10 mouse cellular contexts compared by ENCODE assay signal in the genomic region with DNA sequence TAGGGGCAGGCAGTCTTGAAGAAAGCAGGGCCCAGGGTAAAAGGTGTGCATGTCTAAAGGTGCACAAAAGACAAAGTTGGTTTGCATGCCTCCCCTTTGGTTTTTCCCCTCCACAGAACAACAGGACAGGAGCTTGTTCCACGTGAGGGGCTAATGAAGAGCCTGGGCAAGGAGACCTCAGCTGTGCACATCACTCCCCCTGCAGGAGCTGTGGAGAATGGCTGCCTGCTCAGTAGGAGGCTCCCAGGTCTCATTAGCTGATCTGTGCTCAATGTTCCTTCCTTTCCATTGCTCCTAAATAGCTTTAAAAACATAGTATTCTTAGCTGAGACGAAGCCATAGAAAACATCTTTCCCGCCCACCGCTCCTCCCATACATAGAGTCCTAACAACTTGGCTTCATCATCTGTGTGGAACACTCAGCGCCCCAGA. TPM values are rescaled to one million over a fixed set of nuclear protein-coding genes. Genes with fewer than 3 reads are reported as not detected.
DNase-seq lines count a peak whose midpoint lies in the region; ATAC-seq and TF ChIP-seq lines count a peak whose summit lies in the region.
"Had no signal": no experiment of that assay in that cellular context is flagged by ENCODE, and none has a peak within 500 bp of the region (broad histone marks: within the 10 kb centered on the region; RNA-seq: fewer than 3 reads in every experiment).

No protein-coding gene starts in this region.

- TF ChIP-seq POLR2A in liver, adult 2 months (IDR thresholded peaks at IDR 0.05; ENCODE audit: extremely low read depth, insufficient read depth, low read length): no peak

- DNase-seq in liver, adult 2 months (ENCODE audit: extremely low read depth, low read depth, low spot score): peak; percentile 36
- DNase-seq in liver, embryonic 11.5 days (ENCODE audit: low spot score): no peak
- peak; percentile 56 for DNase-seq in NIH3T3 (ENCODE audit: low read depth)
- DNase-seq in cerebellum, postnatal 10 days: peak; percentile 68 to 69
- DNase-seq in heart, postnatal 4 days: peak; percentile 73
- DNase-seq in left cerebral cortex, postnatal 4 days: peak; percentile 55
- DNase-seq in right cerebral cortex, adult 2 months (ENCODE audit: low spot score in 2 of 2): peak; percentile 72 to 73

- no peaks in the 10 kb centered on the region for H3K36me3 ChIP-seq in liver, adult 2 months (ENCODE audit: control insufficient read depth, insufficient read depth, low read length)
- H3K36me3 ChIP-seq in liver, embryonic 11.5 days (ENCODE audit: control insufficient read depth, insufficient read depth, low read length): no peaks in the 10 kb centered on the region
- peaks cover 18% of the 10 kb centered on the region; the same call in 1 of the 2 replicates for H3K36me3 ChIP-seq in forebrain, embryonic 15.5 days
- H3K36me3 ChIP-seq: stomach, embryonic 15.5 days had no signal

- H3K9me3 ChIP-seq in liver, embryonic 11.5 days (ENCODE audit: control insufficient read depth, low read length): no peaks in the 10 kb centered on the region
- H3K9me3 ChIP-seq in forebrain, embryonic 15.5 days: no peaks in the 10 kb centered on the region
- H3K9me3 ChIP-seq: embryonic facial prominence, embryonic 12.5 days; stomach, embryonic 15.5 days had no signal

- TF ChIP-seq CTCF in liver, adult 2 months (IDR thresholded peaks at IDR 0.05; ENCODE audit: low read depth, low read length): peak; percentile 94

- H3K27me3 ChIP-seq in liver, adult 2 months (ENCODE audit: control insufficient read depth, insufficient read depth, low read length): no peaks in the 10 kb centered on the region
- no peaks in the 10 kb centered on the region for H3K27me3 ChIP-seq in liver, embryonic 11.5 days (replicated peaks; ENCODE audit: control insufficient read depth, insufficient read depth, low read length)
- H3K27me3 ChIP-seq in forebrain, embryonic 15.5 days: no peaks in the 10 kb centered on the region
- H3K27me3 ChIP-seq: embryonic facial prominence, embryonic 12.5 days; stomach, embryonic 15.5 days had no signal

- no peak overlapping the region for H3K4me2 ChIP-seq in liver, embryonic 11.5 days
- H3K4me2 ChIP-seq in forebrain, embryonic 15.5 days (replicated peaks): no peak overlapping the region
- H3K4me2 ChIP-seq: embryonic facial prominence, embryonic 12.5 days; stomach, embryonic 15.5 days had no signal

- no peak overlapping the region for H3K4me3 ChIP-seq in liver, adult 2 months (ENCODE audit: insufficient read depth, low read depth, low read length)
- no peak overlapping the region for H3K4me3 ChIP-seq in liver, embryonic 11.5 days (ENCODE audit: low read depth, low read length)
- no peak overlapping the region for H3K4me3 ChIP-seq in forebrain, embryonic 15.5 days
- H3K4me3 ChIP-seq: embryonic facial prominence, embryonic 12.5 days; stomach, embryonic 15.5 days had no signal

- ATAC-seq in liver, embryonic 11.5 days (replicated peaks; ENCODE audit: low FRiP score): no peak
- ATAC-seq in forebrain, embryonic 15.5 days (replicated peaks): no peak

- H3K9ac ChIP-seq in liver, adult 2 months (ENCODE audit: low read depth, low read length): no peak overlapping the region
- H3K9ac ChIP-seq in liver, embryonic 11.5 days (ENCODE audit: low read depth, low read length): no peak overlapping the region
- no peak overlapping the region for H3K9ac ChIP-seq in forebrain, embryonic 15.5 days (replicated peaks)
- H3K9ac ChIP-seq: embryonic facial prominence, embryonic 12.5 days; stomach, embryonic 15.5 days had no signal

- no peak overlapping the region for H3K27ac ChIP-seq in liver, adult 2 months (replicated peaks; ENCODE audit: insufficient read depth, low read depth, low read length)
- H3K27ac ChIP-seq in liver, embryonic 11.5 days (ENCODE audit: low read depth, low read length): no peak overlapping the region
- H3K27ac ChIP-seq in forebrain, embryonic 15.5 days (replicated peaks): no peak overlapping the region
- H3K27ac ChIP-seq: embryonic facial prominence, embryonic 12.5 days; stomach, embryonic 15.5 days had no signal

- intact Hi-C loops in left cerebral cortex, postnatal 4 days (cut with DNase I): no loop called here

- no peaks in the 10 kb centered on the region for H3K4me1 ChIP-seq in liver, adult 2 months (ENCODE audit: control insufficient read depth, insufficient read depth, low read length)
- H3K4me1 ChIP-seq in liver, embryonic 11.5 days (replicated peaks; ENCODE audit: control insufficient read depth, insufficient read depth, low read length): no peaks in the 10 kb centered on the region
- H3K4me1 ChIP-seq in forebrain, embryonic 15.5 days: peaks cover 25% of the 10 kb centered on the region

- 65% methylated on average over 5 of the region's 5 CpGs for WGBS in liver, adult 2 months
- 59% methylated on average over 5 of the region's 5 CpGs for WGBS in liver, embryonic 11.5 days
- 56% methylated on average over 5 of the region's 5 CpGs for WGBS in forebrain, embryonic 15.5 days

- no peaks in the 10 kb centered on the region for H3K79me2 ChIP-seq in liver, adult 2 months (ENCODE audit: control insufficient read depth, insufficient read depth, low read length)

RNA-seq across cellular contexts. Expression of a gene that starts 6.3 kb away (rescaled TPM):
- total RNA-seq in liver, adult 2 months (2014; rRNA removed): not detected in 2 replicates
- polyA plus RNA-seq in liver, adult 2 months (2012; rRNA removed): not detected in 2 replicates
- polyA plus RNA-seq in liver, embryonic 11.5 days (2014; fragmentation: Nextera tagmentation; extraction: Ambion mirVana): 3.3 TPM in 2 replicates
- 1 to 10 TPM; 3.9 to 4.1 TPM for total RNA-seq in heart, postnatal 4 days (2021)
- total RNA-seq in left cerebral cortex, postnatal 4 days (2021): 10 to 100 TPM; 36.4 to 39.0 TPM
- 43.6 and 44.8 TPM in 2 replicates for polyA plus RNA-seq in forebrain, embryonic 15.5 days (2015; fragmentation: Nextera tagmentation; extraction: Ambion mirVana)

Comparison
In these comparisons a context has a peak if more than half of its experiments do, and no peak if none do; other contexts are left out.
1. RNA of a gene that starts 6.3 kb away (total RNA-seq): 36.4 to 39.0 TPM in left cerebral cortex, postnatal 4 days; 3.9 to 4.1 TPM in heart, postnatal 4 days and not detected in liver, adult 2 months; every median in the first group is over 4 times any median in the second.